In the genomic region with DNA sequence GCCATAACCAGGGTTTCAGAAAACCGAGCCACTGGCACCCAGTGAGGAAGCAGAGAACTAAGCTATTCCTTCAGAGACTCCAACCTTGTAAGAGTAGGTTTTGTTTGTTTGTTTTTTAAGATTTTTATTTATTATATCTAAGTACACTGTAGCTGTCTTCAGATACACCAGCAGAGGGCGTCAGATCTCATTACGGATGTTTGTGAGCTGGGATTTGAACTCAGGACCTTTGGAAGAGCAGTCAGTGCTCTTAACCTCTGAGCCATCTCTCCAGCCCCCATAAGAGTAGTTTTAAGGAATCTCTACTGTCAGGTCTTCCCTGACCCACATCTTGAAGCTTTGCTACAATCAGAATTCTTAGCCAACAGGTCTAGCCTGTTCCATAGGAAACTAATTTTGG, we compare ENCODE assay signal across 23 mouse cellular contexts. TPM values are rescaled to one million over a fixed set of nuclear protein-coding genes. Genes with fewer than 3 reads are reported as not detected.
DNase-seq lines count a peak whose midpoint lies in the region; ATAC-seq and TF ChIP-seq lines count a peak whose summit lies in the region.
"Had no signal": no experiment of that assay in that cellular context is flagged by ENCODE, and none has a peak within 500 bp of the region (broad histone marks: within the 10 kb centered on the region; RNA-seq: fewer than 3 reads in every experiment).

No protein-coding gene starts in this region.

- no peak for DNase-seq in forebrain, embryonic 14.5 days (ENCODE audit: low spot score)
- no peak for DNase-seq in stomach, postnatal 0 days (ENCODE audit: low spot score)
- DNase-seq in thymus, postnatal 4 days, result no peak
- DNase-seq: adrenal gland, adult 8-10 months; cerebellum, adult 8-10 months; gastrocnemius, postnatal 25 days; kidney, adult 2 months; kidney, postnatal 14 days; lung, postnatal 4 days; thymus, postnatal 36 days had no signal

- peaks cover 10% of the 10 kb centered on the region; the same call in 1 of the 2 replicates for H3K4me1 ChIP-seq in forebrain, embryonic 13.5 days
- peaks cover 5% of the 10 kb centered on the region for H3K4me1 ChIP-seq in forebrain, embryonic 14.5 days (ENCODE audit: control insufficient read depth, insufficient read depth, low read length)
- H3K4me1 ChIP-seq in intestine, postnatal 0 days (replicated peaks; ENCODE audit: control insufficient read depth, insufficient read depth, low read length), result no peaks in the 10 kb centered on the region
- H3K4me1 ChIP-seq in intestine, embryonic 16.5 days (ENCODE audit: control insufficient read depth, insufficient read depth, low read length), result peaks cover 8% of the 10 kb centered on the region; the same call in 1 of the 2 replicates
- peaks cover 71% of the 10 kb centered on the region for H3K4me1 ChIP-seq in megakaryocyte, embryonic 14.5 days
- 0 out of 2 replicates have a peak, but pooled peaks cover 3% of the 10 kb centered on the region for H3K4me1 ChIP-seq in stomach, postnatal 0 days (replicated peaks; ENCODE audit: control insufficient read depth, insufficient read depth)

- no peak for ATAC-seq in forebrain, embryonic 13.5 days
- ATAC-seq in forebrain, embryonic 14.5 days, result no peak
- no peak for ATAC-seq in intestine, postnatal 0 days
- no peak for ATAC-seq in intestine, embryonic 16.5 days
- no peak for ATAC-seq in megakaryocyte, adult 5-6 weeks (ENCODE audit: poor library complexity, severe bottlenecking)
- no peak for ATAC-seq in stomach, postnatal 0 days (ENCODE audit: low FRiP score, low TSS enrichment)

- H3K27me3 ChIP-seq in forebrain, embryonic 13.5 days, result no peaks in the 10 kb centered on the region
- no peaks in the 10 kb centered on the region for H3K27me3 ChIP-seq in forebrain, embryonic 14.5 days (replicated peaks; ENCODE audit: control insufficient read depth, insufficient read depth, low read length)
- H3K27me3 ChIP-seq in intestine, postnatal 0 days (replicated peaks; ENCODE audit: control insufficient read depth, insufficient read depth, low read length), result no peaks in the 10 kb centered on the region
- no peaks in the 10 kb centered on the region for H3K27me3 ChIP-seq in intestine, embryonic 16.5 days (replicated peaks; ENCODE audit: control insufficient read depth, insufficient read depth, low read length)
- no peaks in the 10 kb centered on the region for H3K27me3 ChIP-seq in megakaryocyte, embryonic 14.5 days (replicated peaks)
- H3K27me3 ChIP-seq in stomach, postnatal 0 days (ENCODE audit: control insufficient read depth, insufficient read depth, low read length), result no peaks in the 10 kb centered on the region
- H3K27me3 ChIP-seq: hindbrain, embryonic 12.5 days; limb, embryonic 13.5 days; midbrain, embryonic 12.5 days; neural tube, embryonic 13.5 days had no signal

- H3K36me3 ChIP-seq in forebrain, embryonic 13.5 days (ENCODE audit: poor library complexity, severe bottlenecking), result no peaks in the 10 kb centered on the region
- H3K36me3 ChIP-seq in forebrain, embryonic 14.5 days (ENCODE audit: control insufficient read depth, insufficient read depth, low read length), result no peaks in the 10 kb centered on the region
- no peaks in the 10 kb centered on the region for H3K36me3 ChIP-seq in intestine, postnatal 0 days (ENCODE audit: control insufficient read depth, insufficient read depth)
- H3K36me3 ChIP-seq in intestine, embryonic 16.5 days (ENCODE audit: control insufficient read depth, insufficient read depth, low read length), result no peaks in the 10 kb centered on the region
- H3K36me3 ChIP-seq in megakaryocyte, embryonic 14.5 days (replicated peaks; ENCODE audit: low read length), result peaks cover 26% of the 10 kb centered on the region
- H3K36me3 ChIP-seq in stomach, postnatal 0 days (ENCODE audit: control insufficient read depth, insufficient read depth, low read length), result no peaks in the 10 kb centered on the region
- H3K36me3 ChIP-seq: hindbrain, embryonic 12.5 days; limb, embryonic 13.5 days; midbrain, embryonic 12.5 days; neural tube, embryonic 13.5 days had no signal

- peak overlapping the region; percentile 70; the same call in 1 of the 2 replicates for H3K4me2 ChIP-seq in forebrain, embryonic 13.5 days
- no peak overlapping the region for H3K4me2 ChIP-seq in forebrain, embryonic 14.5 days (ENCODE audit: low read length)
- H3K4me2 ChIP-seq in intestine, postnatal 0 days (replicated peaks; ENCODE audit: low read depth), result no peak overlapping the region
- no peak overlapping the region for H3K4me2 ChIP-seq in intestine, embryonic 16.5 days (ENCODE audit: low read depth, low read length)
- no peak overlapping the region for H3K4me2 ChIP-seq in stomach, postnatal 0 days (replicated peaks; ENCODE audit: low read depth)

- H3K27ac ChIP-seq in forebrain, embryonic 13.5 days, result no peak overlapping the region
- no peak overlapping the region for H3K27ac ChIP-seq in forebrain, embryonic 14.5 days (ENCODE audit: low read depth, low read length)
- no peak overlapping the region for H3K27ac ChIP-seq in intestine, postnatal 0 days (ENCODE audit: low read depth, low read length)
- H3K27ac ChIP-seq in intestine, embryonic 16.5 days (ENCODE audit: low read length), result no peak overlapping the region
- no peak overlapping the region for H3K27ac ChIP-seq in stomach, postnatal 0 days (replicated peaks)
- H3K27ac ChIP-seq: hindbrain, embryonic 12.5 days; limb, embryonic 13.5 days; midbrain, embryonic 12.5 days; neural tube, embryonic 13.5 days had no signal

- peak; percentile 37 for TF ChIP-seq CTCF in intestine, postnatal 0 days (IDR thresholded peaks at IDR 0.05; ENCODE audit: low read depth)
- TF ChIP-seq CTCF in stomach, postnatal 0 days (IDR thresholded peaks at IDR 0.05; ENCODE audit: low read depth), result peak; percentile 40

- TF ChIP-seq EP300 in stomach, postnatal 0 days (optimal IDR thresholded peaks at IDR 0.05), result no peak

- H3K9ac ChIP-seq in forebrain, embryonic 13.5 days, result no peak overlapping the region
- no peak overlapping the region for H3K9ac ChIP-seq in forebrain, embryonic 14.5 days (ENCODE audit: low read length)
- H3K9ac ChIP-seq in intestine, postnatal 0 days (ENCODE audit: low read depth, low read length), result no peak overlapping the region
- H3K9ac ChIP-seq in intestine, embryonic 16.5 days (ENCODE audit: low read depth, low read length), result no peak overlapping the region
- H3K9ac ChIP-seq in stomach, postnatal 0 days (ENCODE audit: low read length), result no peak overlapping the region

- no peak overlapping the region for H3K4me3 ChIP-seq in forebrain, embryonic 13.5 days
- H3K4me3 ChIP-seq in forebrain, embryonic 14.5 days (ENCODE audit: low read depth, low read length), result no peak overlapping the region
- H3K4me3 ChIP-seq in intestine, postnatal 0 days (ENCODE audit: low read depth, low read length), result no peak overlapping the region
- H3K4me3 ChIP-seq in intestine, embryonic 16.5 days (ENCODE audit: low read length), result no peak overlapping the region
- peak overlapping the region; percentile 81 for H3K4me3 ChIP-seq in megakaryocyte, embryonic 14.5 days (replicated peaks)
- H3K4me3 ChIP-seq in stomach, postnatal 0 days (ENCODE audit: low read depth, low read length), result no peak overlapping the region

- no peaks in the 10 kb centered on the region for H3K9me3 ChIP-seq in forebrain, embryonic 13.5 days (replicated peaks)
- H3K9me3 ChIP-seq in forebrain, embryonic 14.5 days (replicated peaks; ENCODE audit: control insufficient read depth, low read length), result no peaks in the 10 kb centered on the region
- H3K9me3 ChIP-seq in intestine, postnatal 0 days (ENCODE audit: control insufficient read depth), result no peaks in the 10 kb centered on the region
- no peaks in the 10 kb centered on the region for H3K9me3 ChIP-seq in intestine, embryonic 16.5 days (ENCODE audit: control insufficient read depth, low read length)
- no peaks in the 10 kb centered on the region for H3K9me3 ChIP-seq in megakaryocyte, embryonic 14.5 days
- no peaks in the 10 kb centered on the region for H3K9me3 ChIP-seq in stomach, postnatal 0 days (ENCODE audit: control insufficient read depth, low read length)
- H3K9me3 ChIP-seq: hindbrain, embryonic 12.5 days; limb, embryonic 13.5 days; midbrain, embryonic 12.5 days; neural tube, embryonic 13.5 days had no signal

- 76% methylated on average over 3 of the region's 3 CpGs for WGBS in forebrain, embryonic 13.5 days
- WGBS in forebrain, embryonic 14.5 days, result 78% methylated on average over 3 of the region's 3 CpGs
- 81% methylated on average over 3 of the region's 3 CpGs for WGBS in intestine, postnatal 0 days
- 70% methylated on average over 3 of the region's 3 CpGs for WGBS in intestine, embryonic 16.5 days
- 72% methylated on average over 3 of the region's 3 CpGs for WGBS in stomach, postnatal 0 days

RNA-seq across cellular contexts. Expression of a gene that starts 1.3 kb away (rescaled TPM):
- 1.3 and 1.6 TPM in 2 replicates for polyA plus RNA-seq in forebrain, embryonic 13.5 days (2015; fragmentation: Nextera tagmentation; extraction: Ambion mirVana)
- 1.7 TPM in 2 replicates for polyA plus RNA-seq in forebrain, embryonic 14.5 days (2014; fragmentation: Nextera tagmentation; extraction: Ambion mirVana)
- polyA plus RNA-seq in intestine, postnatal 0 days (2015; fragmentation: Nextera tagmentation; extraction: Ambion mirVana), result 0.35 and 0.44 TPM in 2 replicates
- polyA plus RNA-seq in intestine, embryonic 16.5 days (2015; fragmentation: Nextera tagmentation; extraction: Ambion mirVana), result 0.65 and 0.82 TPM in 2 replicates
- polyA plus RNA-seq in megakaryocyte, embryonic 14.5 days (2012; ENCODE audit: insufficient read depth, low replicate concordance), result 0.11 and 0.54 TPM in 2 replicates
- 0.21 and 0.74 TPM in 2 replicates for total RNA-seq in megakaryocyte, adult 5-6 weeks (2015)
- total RNA-seq in megakaryocyte, adult 5-6 weeks (2017), result 0.20 and 0.22 TPM in 2 replicates
- polyA plus RNA-seq in stomach, postnatal 0 days (2015; fragmentation: Nextera tagmentation; extraction: Ambion mirVana), result 0.44 and 0.62 TPM in 2 replicates

RNA-seq across cellular contexts. Expression of a gene that starts 17.7 kb away (rescaled TPM):
- not detected in 2 replicates for polyA plus RNA-seq in forebrain, embryonic 13.5 days (2015; fragmentation: Nextera tagmentation; extraction: Ambion mirVana)
- not detected in 2 replicates for polyA plus RNA-seq in forebrain, embryonic 14.5 days (2014; fragmentation: Nextera tagmentation; extraction: Ambion mirVana)
- not detected in 2 replicates for polyA plus RNA-seq in intestine, postnatal 0 days (2015; fragmentation: Nextera tagmentation; extraction: Ambion mirVana)
- polyA plus RNA-seq in intestine, embryonic 16.5 days (2015; fragmentation: Nextera tagmentation; extraction: Ambion mirVana), result not detected in 2 replicates
- not detected in 2 replicates for polyA plus RNA-seq in megakaryocyte, embryonic 14.5 days (2012; ENCODE audit: insufficient read depth, low replicate concordance)
- total RNA-seq in megakaryocyte, adult 5-6 weeks (2015), result not detected in 2 replicates
- not detected in 2 replicates for total RNA-seq in megakaryocyte, adult 5-6 weeks (2017)
- not detected in 2 replicates for polyA plus RNA-seq in stomach, postnatal 0 days (2015; fragmentation: Nextera tagmentation; extraction: Ambion mirVana)
- total RNA-seq: adrenal gland, adult 8-10 months; gastrocnemius, postnatal 25 days; layer of hippocampus, postnatal 10 days; left cerebral cortex, postnatal 10 days had no signal
- polyA plus RNA-seq: heart, embryonic 16.5 days; hindbrain, embryonic 12.5 days; kidney, adult 2 months; limb, embryonic 13.5 days; liver, embryonic 16.5 days; midbrain, embryonic 12.5 days; neural tube, embryonic 13.5 days had no signal

RNA-seq across cellular contexts. Expression of a gene that starts 23.8 kb away (rescaled TPM):
- 66.0 and 72.4 TPM in 2 replicates for polyA plus RNA-seq in forebrain, embryonic 13.5 days (2015; fragmentation: Nextera tagmentation; extraction: Ambion mirVana)
- polyA plus RNA-seq in forebrain, embryonic 14.5 days (2014; fragmentation: Nextera tagmentation; extraction: Ambion mirVana), result 68.4 and 83.3 TPM in 2 replicates
- 34.0 and 35.4 TPM in 2 replicates for polyA plus RNA-seq in intestine, postnatal 0 days (2015; fragmentation: Nextera tagmentation; extraction: Ambion mirVana)
- polyA plus RNA-seq in intestine, embryonic 16.5 days (2015; fragmentation: Nextera tagmentation; extraction: Ambion mirVana), result 43.3 and 44.1 TPM in 2 replicates
- polyA plus RNA-seq in megakaryocyte, embryonic 14.5 days (2012; ENCODE audit: insufficient read depth, low replicate concordance), result 30.2 and 49.6 TPM in 2 replicates
- total RNA-seq in megakaryocyte, adult 5-6 weeks (2015), result 157 and 163 TPM in 2 replicates
- 61.0 and 64.2 TPM in 2 replicates for total RNA-seq in megakaryocyte, adult 5-6 weeks (2017)
- polyA plus RNA-seq in stomach, postnatal 0 days (2015; fragmentation: Nextera tagmentation; extraction: Ambion mirVana), result 26.7 and 30.8 TPM in 2 replicates

RNA-seq across cellular contexts. Expression of a gene that starts 35.9 kb away (rescaled TPM):
- polyA plus RNA-seq in forebrain, embryonic 13.5 days (2015; fragmentation: Nextera tagmentation; extraction: Ambion mirVana), result 9.6 and 10.8 TPM in 2 replicates
- polyA plus RNA-seq in forebrain, embryonic 14.5 days (2014; fragmentation: Nextera tagmentation; extraction: Ambion mirVana), result 12.6 and 14.3 TPM in 2 replicates
- 2.2 and 2.7 TPM in 2 replicates for polyA plus RNA-seq in intestine, postnatal 0 days (2015; fragmentation: Nextera tagmentation; extraction: Ambion mirVana)
- polyA plus RNA-seq in intestine, embryonic 16.5 days (2015; fragmentation: Nextera tagmentation; extraction: Ambion mirVana), result 3.6 and 4.3 TPM in 2 replicates
- 0.77 and 3.0 TPM in 2 replicates for polyA plus RNA-seq in megakaryocyte, embryonic 14.5 days (2012; ENCODE audit: insufficient read depth, low replicate concordance)
- total RNA-seq in megakaryocyte, adult 5-6 weeks (2015), result 9.9 and 11.0 TPM in 2 replicates
- total RNA-seq in megakaryocyte, adult 5-6 weeks (2017), result 20.8 and 22.5 TPM in 2 replicates
- 2.2 and 3.5 TPM in 2 replicates for polyA plus RNA-seq in stomach, postnatal 0 days (2015; fragmentation: Nextera tagmentation; extraction: Ambion mirVana)

RNA-seq across cellular contexts. Expression of a gene that starts 36.0 kb away (rescaled TPM):
- 3.9 and 5.7 TPM in 2 replicates for polyA plus RNA-seq in forebrain, embryonic 13.5 days (2015; fragmentation: Nextera tagmentation; extraction: Ambion mirVana)
- 2.6 and 4.1 TPM in 2 replicates for polyA plus RNA-seq in forebrain, embryonic 14.5 days (2014; fragmentation: Nextera tagmentation; extraction: Ambion mirVana)
- polyA plus RNA-seq in intestine, postnatal 0 days (2015; fragmentation: Nextera tagmentation; extraction: Ambion mirVana), result 0.72 and 1.2 TPM in 2 replicates
- polyA plus RNA-seq in intestine, embryonic 16.5 days (2015; fragmentation: Nextera tagmentation; extraction: Ambion mirVana), result 0.32 and 0.95 TPM in 2 replicates
- not detected in 2 replicates for polyA plus RNA-seq in megakaryocyte, embryonic 14.5 days (2012; ENCODE audit: insufficient read depth, low replicate concordance)
- not detected in 2 replicates for total RNA-seq in megakaryocyte, adult 5-6 weeks (2015)
- total RNA-seq in megakaryocyte, adult 5-6 weeks (2017), result 0.98 and 1.3 TPM in 2 replicates
- polyA plus RNA-seq in stomach, postnatal 0 days (2015; fragmentation: Nextera tagmentation; extraction: Ambion mirVana), result 0.75 and 1.9 TPM in 2 replicates
- total RNA-seq: gastrocnemius, postnatal 25 days had no signal
- polyA plus RNA-seq: kidney, adult 2 months had no signal
